Mouse (Mus musculus): ENCODE data around the gene 9530003J23Rik.

DNA sequence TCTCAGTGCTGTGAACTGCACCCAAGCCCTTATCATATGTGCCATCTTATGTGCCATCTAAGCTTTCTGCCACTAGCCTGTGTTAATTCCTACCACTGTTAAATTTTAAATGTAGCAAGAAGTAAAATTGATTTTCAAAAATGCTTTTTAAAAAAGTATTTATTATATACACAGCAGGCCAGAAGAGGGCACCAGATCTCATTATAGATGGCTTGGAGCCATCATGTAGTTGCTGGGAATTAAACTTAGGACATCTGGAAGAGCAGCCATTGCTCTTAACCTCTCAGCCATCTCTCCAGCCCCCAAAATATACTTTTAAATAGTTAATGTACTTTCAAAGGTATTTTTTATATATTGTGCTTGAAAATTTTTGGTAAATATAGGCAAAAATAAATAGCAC, 33.5 kb upstream of the 9530003J23Rik start:
- no peak; the same call in 1 of the 2 replicates for TF ChIP-seq CTCF (conservative IDR thresholded peaks at IDR 0.05; ENCODE audit: low read length)
- no peak for TF ChIP-seq POU5F1 (IDR thresholded peaks at IDR 0.05; ENCODE audit: borderline replicate concordance, low read length)

Measured in E14TG2a.4 (cell line).